Mouse (Mus musculus): ENCODE data around the gene Kcnd3.

Gene Kcnd3

DNA sequence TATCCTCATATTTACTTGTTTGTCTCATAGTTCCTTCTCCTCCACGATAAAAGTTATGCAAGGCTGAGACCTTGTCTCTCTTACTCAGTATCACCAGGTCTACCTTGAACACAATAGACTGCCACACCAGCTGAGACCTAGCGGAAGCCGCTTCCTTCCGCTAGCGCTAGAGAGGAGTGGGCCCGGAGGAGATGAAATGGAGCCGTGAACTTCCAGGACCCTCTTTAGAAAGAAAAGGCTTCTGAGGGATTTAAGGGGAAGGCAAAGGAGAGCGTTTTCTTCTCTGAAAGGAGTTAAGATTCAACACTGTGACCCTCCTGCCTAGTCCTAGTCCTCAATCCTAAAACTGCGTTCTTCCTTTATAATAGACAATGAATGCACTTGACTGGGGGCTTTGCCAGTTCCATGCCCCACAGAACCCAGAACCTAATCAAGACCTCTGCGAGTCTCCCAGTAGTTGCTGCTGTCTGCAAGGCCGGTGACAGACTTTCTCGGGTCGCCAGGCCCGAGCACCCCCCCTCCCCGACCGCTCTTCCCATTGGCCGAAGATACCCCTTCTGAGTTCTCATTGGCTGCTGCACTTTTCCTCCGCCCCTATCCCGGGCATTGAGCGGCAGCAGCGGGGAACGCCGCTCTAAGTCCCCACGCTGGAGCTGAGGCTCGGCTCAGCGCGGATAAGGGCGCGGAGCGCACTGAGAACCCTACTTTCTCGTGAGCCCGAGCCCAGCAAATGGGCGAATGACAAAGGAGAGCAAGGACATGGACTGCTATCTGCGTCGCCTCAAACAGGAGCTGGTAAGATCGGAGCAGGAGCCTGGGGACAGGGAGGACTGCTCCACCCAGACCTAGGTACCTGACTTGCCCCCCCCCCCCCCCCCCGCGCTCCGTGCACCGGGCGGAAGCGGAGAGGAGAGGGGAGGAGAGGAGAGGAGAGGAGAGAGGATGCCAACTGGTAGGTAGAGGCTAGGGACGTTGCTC lies 252.2 kb downstream of the Kcnd3 start, which contains the start of gene Inka2:
TSS of gene Inka2 (plus strand) at position 569 of the 978 bp plus-strand sequence.
- DNase-seq, result peak; percentile 83

DNA sequence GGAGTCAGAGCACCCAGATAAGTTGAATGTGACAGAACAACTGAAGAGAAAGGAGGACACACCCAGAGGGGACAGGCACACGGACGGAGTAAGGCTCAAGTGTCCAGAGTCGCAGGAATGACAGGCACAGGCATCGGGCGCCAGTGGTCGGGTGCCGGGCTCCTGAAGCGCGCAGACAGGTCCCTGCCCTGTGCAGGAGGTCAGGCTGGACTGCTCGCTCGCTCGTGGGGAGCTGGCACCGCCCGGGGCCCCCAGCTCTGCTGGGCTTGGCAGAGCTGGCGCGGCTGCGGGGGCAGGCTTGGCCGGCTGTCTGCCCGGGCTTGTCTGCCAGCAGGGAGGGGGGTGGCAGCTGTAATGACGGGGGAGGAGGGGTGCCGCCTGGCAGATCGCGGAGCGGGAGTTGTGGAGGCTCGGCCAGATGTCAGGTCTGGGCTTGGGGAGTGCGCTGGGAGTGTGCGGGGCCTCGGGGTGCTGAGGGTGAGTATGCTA lies 253.0 kb downstream of the Kcnd3 start:
- peak; percentile 79 for DNase-seq

GRCm38 (mm10) chr3:105705561-105705960 lies 253.4 kb downstream of the Kcnd3 start:
- no peak for DNase-seq

DNA sequence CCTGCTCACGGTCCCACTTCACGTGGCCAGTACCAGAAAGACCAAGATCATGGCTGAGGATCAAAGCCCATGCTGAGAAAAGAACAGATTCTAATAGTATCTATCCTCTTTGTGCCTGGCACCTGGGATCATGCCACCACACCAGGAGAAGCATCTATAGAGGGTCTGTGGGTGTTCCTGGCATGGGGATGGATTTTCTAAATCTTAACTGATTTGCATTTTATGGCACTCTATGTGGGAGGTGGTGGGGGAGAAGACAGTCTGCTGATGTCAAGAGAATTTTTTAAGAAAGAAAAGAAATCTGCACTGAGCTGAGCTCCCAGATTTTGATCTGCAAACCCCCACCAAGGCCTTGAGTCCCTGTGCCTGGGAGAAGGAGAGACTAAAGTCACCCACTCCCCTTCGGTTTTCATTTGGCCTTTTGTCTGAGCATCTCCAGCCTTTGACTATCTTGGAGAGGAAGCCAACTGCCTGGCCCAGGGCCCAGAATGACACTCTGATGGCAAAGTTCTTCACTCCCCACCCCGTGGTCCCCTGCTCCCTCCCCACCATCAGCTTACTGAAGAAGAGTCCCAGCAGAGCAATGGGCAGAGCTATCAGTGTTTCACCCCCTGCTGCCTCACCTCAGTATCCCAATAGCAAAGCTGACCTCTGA lies 254.4 kb downstream of the Kcnd3 start:
- no peak for DNase-seq

- DNase-seq, result no peak
Measured at GRCm38 (mm10) chr3:105707590-105707989, 255.5 kb downstream of the Kcnd3 start.

GRCm38 (mm10) chr3:105710246-105710645 lies 258.1 kb downstream of the Kcnd3 start:
- DNase-seq, result peak; percentile 45

- DNase-seq, result no peak
Measured at GRCm38 (mm10) chr3:105711741-105712140, 259.6 kb downstream of the Kcnd3 start.

DNA sequence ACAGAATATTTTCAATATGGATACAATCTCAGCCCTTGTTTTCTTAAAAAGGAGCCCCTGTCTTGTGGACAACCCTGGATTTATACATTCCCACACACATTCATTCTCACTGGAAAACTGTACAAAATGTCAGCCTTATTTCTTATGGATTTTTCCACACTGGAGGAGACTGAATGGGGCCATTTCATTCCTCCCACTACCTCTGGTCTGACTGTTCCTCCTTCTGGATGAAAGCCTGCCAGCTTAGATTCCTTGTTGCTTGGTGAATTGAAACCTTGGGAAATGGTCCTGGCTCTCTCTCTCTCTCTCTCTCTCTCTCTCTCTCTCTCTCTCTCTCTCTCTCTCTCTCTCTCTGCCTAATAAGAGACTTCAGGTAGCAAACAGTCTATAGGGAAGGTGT lies 260.7 kb downstream of the Kcnd3 start:
- DNase-seq, result no peak

- no peak for DNase-seq
Measured at GRCm38 (mm10) chr3:105714091-105714819, 262.1 kb downstream of the Kcnd3 start.

- DNase-seq, result no peak
Measured at GRCm38 (mm10) chr3:105714820-105715167, 262.7 kb downstream of the Kcnd3 start.

GRCm38 (mm10) chr3:105716353-105717000 lies 264.3 kb downstream of the Kcnd3 start:
- DNase-seq, result no peak

DNA sequence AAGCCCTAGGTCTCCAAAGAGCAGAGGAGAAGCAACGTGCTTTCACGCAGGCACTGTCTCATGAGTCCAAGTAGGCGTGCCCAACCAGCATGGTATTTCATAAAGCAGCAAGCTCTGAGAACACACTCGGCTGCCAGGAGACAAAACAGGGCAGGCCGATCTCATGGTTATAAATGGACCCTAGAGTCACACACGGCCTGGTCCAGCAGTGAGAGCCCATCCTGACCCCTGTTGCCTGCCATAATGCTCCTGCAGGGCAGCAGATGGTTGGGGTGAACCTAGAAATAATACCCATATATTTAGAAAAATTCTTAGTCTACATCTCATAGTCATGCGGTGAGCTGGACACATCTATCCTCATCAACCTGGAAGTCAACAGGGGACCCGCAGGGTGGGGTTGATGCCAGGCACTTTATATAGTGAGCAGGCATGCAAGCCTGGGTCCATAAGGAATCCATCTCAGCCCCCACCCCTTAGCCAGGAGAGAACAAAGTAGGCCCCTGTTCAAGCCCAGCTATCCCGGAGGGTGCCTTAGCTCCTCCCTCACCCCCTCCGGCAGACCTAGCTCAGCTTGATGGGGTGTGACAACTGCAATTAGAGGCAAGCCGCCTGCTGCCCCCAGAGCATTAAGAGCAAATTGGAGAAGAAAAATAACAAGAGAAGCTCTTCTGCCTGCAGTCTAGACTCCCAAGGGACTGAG lies 265.9 kb downstream of the Kcnd3 start:
- DNase-seq, result peak; percentile 54

GRCm38 (mm10) chr3:105718746-105719145 lies 266.6 kb downstream of the Kcnd3 start:
- DNase-seq, result no peak

DNA sequence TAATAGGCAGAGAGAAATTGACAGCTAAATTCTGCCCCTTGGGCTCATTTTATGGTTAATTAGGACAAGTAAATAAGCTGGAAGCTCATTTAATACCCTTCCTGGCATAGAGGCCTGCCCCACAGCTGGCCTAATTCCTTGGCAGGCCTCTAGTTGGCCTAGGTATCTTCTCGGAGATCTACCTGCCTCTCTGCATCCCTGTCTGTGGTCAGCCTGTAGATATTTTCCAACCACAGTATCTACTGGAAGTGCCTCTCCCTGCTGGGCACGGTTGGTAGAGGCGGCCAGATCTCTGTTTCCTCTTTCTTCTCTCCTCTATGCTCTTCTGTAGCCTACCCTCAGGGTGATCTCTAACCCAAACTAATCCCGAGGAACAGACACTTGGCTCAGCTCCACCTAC lies 267.8 kb downstream of the Kcnd3 start:
- no peak for DNase-seq

GRCm38 (mm10) chr3:105720514-105720913 lies 268.4 kb downstream of the Kcnd3 start:
- no peak for DNase-seq

DNA sequence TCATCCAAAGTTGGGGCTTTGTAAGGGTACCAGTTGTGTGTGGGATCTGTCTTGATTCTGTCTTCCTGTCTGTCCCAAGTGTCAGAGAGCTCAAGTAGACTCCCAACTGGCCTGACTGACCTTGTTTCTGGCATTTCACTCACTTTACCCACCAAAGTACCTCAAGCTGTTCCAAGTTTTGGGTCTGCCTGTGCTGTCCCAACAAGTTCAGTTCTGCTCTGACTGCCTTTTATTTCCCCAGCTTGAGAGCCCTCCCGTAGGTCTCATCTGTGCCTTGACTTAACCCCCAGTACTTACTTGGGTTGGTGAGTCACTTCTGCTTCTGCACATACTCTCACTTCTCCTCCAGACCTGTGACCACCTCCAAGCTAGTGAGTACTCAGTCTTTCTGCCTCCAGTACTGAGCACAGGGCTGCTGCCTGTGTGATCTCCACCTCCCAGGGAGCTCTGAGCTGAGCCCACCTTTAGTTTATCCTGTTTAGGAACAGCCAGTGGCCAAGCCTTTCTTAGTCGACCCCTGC lies 269.6 kb downstream of the Kcnd3 start:
- no peak for DNase-seq

DNA sequence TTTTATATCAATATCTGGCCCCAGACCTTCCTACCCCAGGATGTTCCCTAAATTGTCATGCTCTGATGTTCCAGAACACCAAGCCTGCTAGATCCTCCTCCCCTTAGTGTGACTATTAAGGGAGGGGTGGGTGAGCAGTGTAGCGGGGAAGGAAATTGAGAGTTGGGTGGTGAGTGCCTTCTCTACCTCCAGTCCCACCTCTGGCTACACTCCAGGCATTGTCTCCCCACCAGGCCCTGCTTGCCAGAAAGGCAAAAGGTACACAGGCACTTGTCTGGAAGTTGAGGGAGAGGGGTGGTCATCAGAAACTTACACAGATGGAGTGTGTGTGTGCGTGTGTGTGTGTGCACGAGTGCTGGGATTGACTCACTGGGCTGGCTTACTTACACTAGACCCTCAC lies 270.4 kb downstream of the Kcnd3 start:
- no peak for DNase-seq

Measured in cerebellum, adult 11 months (tissue).